In genomic region chr6:59155636-59156035, GRCm38 (mm10) we compare ENCODE assay signal across 28 mouse cellular contexts. TPM values are rescaled to one million over a fixed set of nuclear protein-coding genes. Genes with fewer than 3 reads are reported as not detected.
A peak's percentile ranks its signal among the peaks of the same experiment; 100 is the strongest.
DNase-seq lines count a peak whose midpoint lies in the region; ATAC-seq and TF ChIP-seq lines count a peak whose summit lies in the region.
"Had no signal": no experiment of that assay in that cellular context is flagged by ENCODE, and none has a peak within 500 bp of the region (broad histone marks: within the 10 kb centered on the region; RNA-seq: fewer than 3 reads in every experiment).

No protein-coding gene starts in this region.

- no peaks in the 10 kb centered on the region for H3K4me1 ChIP-seq in hindbrain, postnatal 0 days (ENCODE audit: insufficient read depth, low read length)
- no peaks in the 10 kb centered on the region for H3K4me1 ChIP-seq in hindbrain, embryonic 10.5 days (replicated peaks)
- H3K4me1 ChIP-seq in midbrain, embryonic 15.5 days, result no peaks in the 10 kb centered on the region
- H3K4me1 ChIP-seq in midbrain, embryonic 13.5 days (replicated peaks), result no peaks in the 10 kb centered on the region
- no peaks in the 10 kb centered on the region for H3K4me1 ChIP-seq in forebrain, postnatal 0 days (ENCODE audit: insufficient read depth)
- H3K4me1 ChIP-seq: embryonic facial prominence, embryonic 15.5 days; heart, embryonic 13.5 days; hindbrain, embryonic 12.5 days; limb, embryonic 12.5 days; midbrain, embryonic 12.5 days; neural tube, embryonic 12.5 days had no signal

- peak; percentile 5 for DNase-seq in hindbrain, postnatal 0 days (ENCODE audit: low spot score)
- DNase-seq in hindbrain, embryonic 10.5 days (ENCODE audit: low spot score), result no peak
- peak; percentile 33 for DNase-seq in forebrain, postnatal 0 days
- peak; percentile 12 to 70 for DNase-seq in layer of hippocampus, postnatal 14 days (ENCODE audit: low spot score in 2 of 2)
- no peak for DNase-seq in frontal cortex, postnatal 10 days (ENCODE audit: low spot score in 2 of 2)
- no peak for DNase-seq in cerebellum, adult 18-20 months
- DNase-seq: adrenal gland, adult 2 months; B cell, adult 2 months; cerebellum, adult 9-11 months; gastrocnemius, postnatal 25 days; heart, adult 18-20 months; heart, postnatal 14 days; kidney, adult 2 months; liver, postnatal 0 days; right cerebral cortex, postnatal 14 days had no signal

- H3K4me2 ChIP-seq in hindbrain, postnatal 0 days (ENCODE audit: low read depth, low read length), result no peak overlapping the region
- no peak overlapping the region for H3K4me2 ChIP-seq in midbrain, embryonic 15.5 days
- H3K4me2 ChIP-seq in midbrain, embryonic 13.5 days (replicated peaks), result no peak overlapping the region
- no peak overlapping the region for H3K4me2 ChIP-seq in forebrain, postnatal 0 days (ENCODE audit: low read depth)
- H3K4me2 ChIP-seq: embryonic facial prominence, embryonic 15.5 days; heart, embryonic 13.5 days; hindbrain, embryonic 12.5 days; limb, embryonic 12.5 days; liver, embryonic 11.5 days; midbrain, embryonic 12.5 days; neural tube, embryonic 12.5 days had no signal

- ATAC-seq in hindbrain, postnatal 0 days, result no peak
- 0 out of 2 replicates have a peak, but pooled peaks have one; percentile 24 for ATAC-seq in midbrain, embryonic 15.5 days (replicated peaks)
- ATAC-seq in midbrain, embryonic 13.5 days, result no peak
- peak; percentile 45 for ATAC-seq in forebrain, postnatal 0 days
- ATAC-seq: liver, postnatal 0 days; Patski had no signal

- no peaks in the 10 kb centered on the region for H3K9me3 ChIP-seq in hindbrain, postnatal 0 days (ENCODE audit: low read length)
- H3K9me3 ChIP-seq in hindbrain, embryonic 10.5 days, result no peaks in the 10 kb centered on the region
- H3K9me3 ChIP-seq in midbrain, embryonic 15.5 days, result no peaks in the 10 kb centered on the region
- H3K9me3 ChIP-seq in midbrain, embryonic 13.5 days, result no peaks in the 10 kb centered on the region
- no peaks in the 10 kb centered on the region for H3K9me3 ChIP-seq in forebrain, postnatal 0 days (ENCODE audit: low read length)
- H3K9me3 ChIP-seq: embryonic facial prominence, embryonic 15.5 days; G1E; heart, embryonic 13.5 days; hindbrain, embryonic 12.5 days; limb, embryonic 12.5 days; midbrain, embryonic 12.5 days; neural tube, embryonic 12.5 days had no signal

- 63% methylated on average over 1 of the region's 1 CpGs for WGBS in hindbrain, postnatal 0 days
- WGBS in hindbrain, embryonic 10.5 days, result 78% methylated on average over 1 of the region's 1 CpGs
- 70% methylated on average over 1 of the region's 1 CpGs for WGBS in midbrain, embryonic 15.5 days
- 79% methylated on average over 1 of the region's 1 CpGs for WGBS in midbrain, embryonic 13.5 days
- WGBS in forebrain, postnatal 0 days, result 55% methylated on average over 1 of the region's 1 CpGs

- no peaks in the 10 kb centered on the region for H3K36me3 ChIP-seq in hindbrain, postnatal 0 days (ENCODE audit: insufficient read depth, low read length)
- H3K36me3 ChIP-seq in hindbrain, embryonic 10.5 days, result no peaks in the 10 kb centered on the region
- no peaks in the 10 kb centered on the region for H3K36me3 ChIP-seq in midbrain, embryonic 15.5 days (replicated peaks)
- H3K36me3 ChIP-seq in midbrain, embryonic 13.5 days, result no peaks in the 10 kb centered on the region
- H3K36me3 ChIP-seq in forebrain, postnatal 0 days (ENCODE audit: insufficient read depth), result no peaks in the 10 kb centered on the region
- H3K36me3 ChIP-seq: embryonic facial prominence, embryonic 15.5 days; G1E; heart, embryonic 13.5 days; hindbrain, embryonic 12.5 days; limb, embryonic 12.5 days; midbrain, embryonic 12.5 days; neural tube, embryonic 12.5 days had no signal

- no peak overlapping the region for H3K4me3 ChIP-seq in hindbrain, postnatal 0 days (ENCODE audit: low read length)
- no peak overlapping the region for H3K4me3 ChIP-seq in hindbrain, embryonic 10.5 days
- H3K4me3 ChIP-seq in midbrain, embryonic 15.5 days, result no peak overlapping the region
- no peak overlapping the region for H3K4me3 ChIP-seq in midbrain, embryonic 13.5 days (replicated peaks)
- H3K4me3 ChIP-seq in forebrain, postnatal 0 days (ENCODE audit: low read depth, low read length), result no peak overlapping the region
- H3K4me3 ChIP-seq: embryonic facial prominence, embryonic 15.5 days; heart, embryonic 13.5 days; hindbrain, embryonic 12.5 days; limb, embryonic 12.5 days; midbrain, embryonic 12.5 days; neural tube, embryonic 12.5 days had no signal

- no peak overlapping the region for H3K9ac ChIP-seq in hindbrain, postnatal 0 days (replicated peaks; ENCODE audit: low read length)
- H3K9ac ChIP-seq in midbrain, embryonic 15.5 days, result no peak overlapping the region
- no peak overlapping the region for H3K9ac ChIP-seq in midbrain, embryonic 13.5 days (replicated peaks)
- H3K9ac ChIP-seq in forebrain, postnatal 0 days, result no peak overlapping the region
- H3K9ac ChIP-seq: embryonic facial prominence, embryonic 15.5 days; heart, embryonic 13.5 days; hindbrain, embryonic 12.5 days; limb, embryonic 12.5 days; liver, postnatal 0 days; midbrain, embryonic 12.5 days; neural tube, embryonic 12.5 days had no signal

- H3K27me3 ChIP-seq in hindbrain, postnatal 0 days (ENCODE audit: insufficient read depth, low read length), result no peaks in the 10 kb centered on the region
- no peaks in the 10 kb centered on the region for H3K27me3 ChIP-seq in hindbrain, embryonic 10.5 days (ENCODE audit: insufficient read depth, poor library complexity, severe bottlenecking)
- H3K27me3 ChIP-seq in midbrain, embryonic 15.5 days (replicated peaks), result no peaks in the 10 kb centered on the region
- H3K27me3 ChIP-seq in midbrain, embryonic 13.5 days, result no peaks in the 10 kb centered on the region
- H3K27me3 ChIP-seq in forebrain, postnatal 0 days (ENCODE audit: insufficient read depth, low read length), result no peaks in the 10 kb centered on the region
- H3K27me3 ChIP-seq: CH12.LX; embryonic facial prominence, embryonic 15.5 days; heart, embryonic 13.5 days; hindbrain, embryonic 12.5 days; limb, embryonic 12.5 days; midbrain, embryonic 12.5 days; neural tube, embryonic 12.5 days; Patski had no signal

- TF ChIP-seq CTCF in hindbrain, postnatal 0 days (IDR thresholded peaks at IDR 0.05; ENCODE audit: low read depth), result no peak
- TF ChIP-seq CTCF in forebrain, postnatal 0 days (IDR thresholded peaks at IDR 0.05; ENCODE audit: low read depth), result no peak

- no peak overlapping the region for H3K27ac ChIP-seq in hindbrain, postnatal 0 days
- no peak overlapping the region for H3K27ac ChIP-seq in hindbrain, embryonic 10.5 days
- H3K27ac ChIP-seq in midbrain, embryonic 15.5 days, result no peak overlapping the region
- H3K27ac ChIP-seq in midbrain, embryonic 13.5 days, result no peak overlapping the region
- H3K27ac ChIP-seq in forebrain, postnatal 0 days (ENCODE audit: low read depth, low read length), result no peak overlapping the region
- H3K27ac ChIP-seq: embryonic facial prominence, embryonic 15.5 days; heart, embryonic 13.5 days; hindbrain, embryonic 12.5 days; kidney, postnatal 0 days; limb, embryonic 12.5 days; midbrain, embryonic 12.5 days; neural tube, embryonic 12.5 days had no signal

RNA-seq across cellular contexts. Expression of gene Tigd2, which starts 53.0 kb away (rescaled TPM):
- total RNA-seq in hindbrain, postnatal 0 days (2014; rRNA removed), result 10.9 and 13.2 TPM in 2 replicates
- polyA plus RNA-seq in hindbrain, postnatal 0 days (2015; fragmentation: Nextera tagmentation; extraction: Ambion mirVana), result 13.9 and 14.9 TPM in 2 replicates
- 6.3 and 8.2 TPM in 2 replicates for polyA plus RNA-seq in hindbrain, embryonic 10.5 days (2016; fragmentation: Nextera tagmentation; extraction: Ambion mirVana)
- 11.5 TPM in 2 replicates for polyA plus RNA-seq in midbrain, embryonic 15.5 days (2015; fragmentation: Nextera tagmentation; extraction: Ambion mirVana)
- polyA plus RNA-seq in midbrain, embryonic 13.5 days (2015; fragmentation: Nextera tagmentation; extraction: Ambion mirVana), result 11.1 and 11.5 TPM in 2 replicates
- total RNA-seq in forebrain, postnatal 0 days (2014; rRNA removed), result 12.7 and 17.5 TPM in 2 replicates
- polyA plus RNA-seq in forebrain, postnatal 0 days (2015; fragmentation: Nextera tagmentation; extraction: Ambion mirVana), result 10.7 and 12.2 TPM in 2 replicates
- total RNA-seq in layer of hippocampus, postnatal 14 days (2021), result 10 to 100 TPM; 16.3 to 17.0 TPM

Comparison
In these comparisons a context has a peak if more than half of its experiments do, and no peak if none do; other contexts are left out.
1. ATAC-seq: peak in midbrain, embryonic 15.5 days (single experiment) and forebrain, postnatal 0 days (single experiment); none in hindbrain, postnatal 0 days (single experiment) and midbrain, embryonic 13.5 days (single experiment).
2. DNase-seq: peak in hindbrain, postnatal 0 days (single experiment), forebrain, postnatal 0 days (single experiment) and layer of hippocampus, postnatal 14 days (2 of 2); none in hindbrain, embryonic 10.5 days (single experiment), frontal cortex, postnatal 10 days (0 of 2) and cerebellum, adult 18-20 months (0 of 2).